Mouse (Mus musculus): ENCODE data around the gene Fgb. TPM values are rescaled to one million over a fixed set of nuclear protein-coding genes. Genes with fewer than 3 reads are reported as not detected.
A peak's percentile ranks its signal among the peaks of the same experiment; 100 is the strongest.

The Fgb gene
- polyA plus RNA-seq, 1 experiment = 0.24 TPM

DNA sequence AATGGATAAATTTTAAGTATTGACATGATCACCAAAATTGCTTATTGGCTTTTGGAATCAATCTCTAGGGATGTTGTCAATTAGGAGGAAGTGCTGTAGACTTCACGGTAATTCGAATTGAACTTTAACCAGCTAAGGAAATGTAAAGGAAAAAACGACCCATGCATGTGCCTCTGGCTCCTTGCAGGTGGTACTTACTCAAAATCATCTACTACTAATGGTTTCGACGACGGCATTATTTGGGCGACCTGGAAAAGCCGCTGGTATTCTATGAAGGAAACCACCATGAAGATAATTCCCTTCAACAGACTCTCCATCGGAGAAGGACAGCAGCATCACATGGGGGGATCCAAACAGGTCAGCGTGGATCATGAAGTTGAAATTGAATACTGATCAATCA is 35.7 kb downstream of the Fgb start:
- Histone ChIP-seq H3K4me1 (ENCODE audit: control insufficient read depth, insufficient read depth, low read length) (no peaks in the 10 kb centered on the region), H3K4me3 (replicated peaks; ENCODE audit: extremely low read depth, low read depth, low read length) (no peak overlapping the region)
- WGBS = 80% methylated on average over 10 of the region's 10 CpGs
- TF ChIP-seq POLR2A (IDR thresholded peaks at IDR 0.05; ENCODE audit: borderline replicate concordance, extremely low read depth, low read depth, low read length) = no peak
- no peak for TF ChIP-seq CTCF (IDR thresholded peaks at IDR 0.05; ENCODE audit: insufficient read depth, low read length)
- no peak for DNase-seq

DNA sequence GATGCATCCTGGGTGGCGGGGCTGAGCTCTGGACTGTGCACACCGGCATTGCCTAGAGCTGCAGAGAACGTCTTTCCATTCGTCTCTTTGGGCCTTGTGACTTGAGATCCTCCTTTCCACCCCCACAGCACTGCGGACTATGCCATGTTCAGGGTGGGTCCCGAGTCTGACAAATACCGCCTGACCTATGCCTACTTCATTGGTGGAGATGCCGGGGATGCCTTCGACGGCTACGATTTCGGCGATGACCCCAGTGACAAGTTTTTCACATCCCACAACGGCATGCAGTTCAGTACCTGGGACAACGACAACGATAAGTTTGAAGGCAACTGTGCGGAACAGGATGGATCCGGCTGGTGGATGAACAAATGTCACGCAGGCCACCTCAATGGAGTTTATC is 37.0 kb downstream of the Fgb start:
- Histone ChIP-seq H3K4me1 (ENCODE audit: control insufficient read depth, insufficient read depth, low read length) (no peaks in the 10 kb centered on the region), H3K4me3 (replicated peaks; ENCODE audit: extremely low read depth, low read depth, low read length) (no peak overlapping the region)
- no peak for DNase-seq
- 90% methylated on average over 19 of the region's 19 CpGs for WGBS
- no peak for TF ChIP-seq CTCF (IDR thresholded peaks at IDR 0.05; ENCODE audit: insufficient read depth, low read length)
- no peak for TF ChIP-seq POLR2A (IDR thresholded peaks at IDR 0.05; ENCODE audit: borderline replicate concordance, extremely low read depth, low read depth, low read length)

DNA sequence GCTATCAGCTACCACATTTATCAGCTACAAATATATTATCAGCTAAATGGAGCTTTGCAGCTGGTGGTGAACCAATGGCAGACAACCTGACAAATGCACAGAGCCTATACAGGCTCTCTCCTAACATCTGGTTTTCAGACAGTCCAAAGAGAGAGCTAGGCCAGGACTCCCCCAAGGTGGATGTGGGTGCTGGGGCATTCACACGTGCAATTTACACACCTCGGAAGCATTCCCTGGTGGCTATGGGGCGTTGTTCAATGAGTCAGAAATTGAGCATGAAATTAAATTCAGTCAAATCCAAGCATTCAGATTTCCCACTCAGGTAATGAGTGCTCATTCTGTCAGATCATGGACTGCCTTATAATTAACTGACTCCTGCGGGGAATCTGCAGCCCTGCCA is 38.1 kb downstream of the Fgb start:
- Histone ChIP-seq H3K4me3 (replicated peaks; ENCODE audit: extremely low read depth, low read depth, low read length) (no peak overlapping the region), H3K4me1 (ENCODE audit: control insufficient read depth, insufficient read depth, low read length) (no peaks in the 10 kb centered on the region)
- 80% methylated on average over 4 of the region's 4 CpGs for WGBS
- no peak for DNase-seq
- TF ChIP-seq POLR2A (IDR thresholded peaks at IDR 0.05; ENCODE audit: borderline replicate concordance, extremely low read depth, low read depth, low read length) (no peak), CTCF (IDR thresholded peaks at IDR 0.05; ENCODE audit: insufficient read depth, low read length) (no peak)

DNA sequence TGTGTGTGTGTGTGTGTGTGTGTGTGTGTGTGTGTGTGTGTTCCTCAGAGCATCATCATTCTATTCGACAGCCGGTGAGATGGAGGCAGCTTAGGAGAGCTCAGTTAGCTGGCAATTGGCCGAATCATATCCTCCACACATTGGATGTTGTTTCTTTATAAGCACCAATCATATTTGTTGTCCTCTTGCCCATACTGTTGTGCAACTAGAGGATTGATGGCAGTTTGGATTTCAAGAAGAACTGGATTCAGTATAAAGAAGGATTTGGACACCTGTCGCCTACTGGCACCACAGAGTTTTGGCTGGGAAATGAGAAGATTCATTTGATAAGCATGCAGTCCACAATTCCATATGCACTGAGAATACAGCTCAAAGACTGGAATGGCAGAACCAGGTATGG is 38.5 kb downstream of the Fgb start:
- no peak overlapping the region for H3K4me3 ChIP-seq (replicated peaks; ENCODE audit: extremely low read depth, low read depth, low read length)
- no peaks in the 10 kb centered on the region for H3K4me1 ChIP-seq (ENCODE audit: control insufficient read depth, insufficient read depth, low read length)
- no peak for TF ChIP-seq CTCF (IDR thresholded peaks at IDR 0.05; ENCODE audit: insufficient read depth, low read length)
- no peak for TF ChIP-seq POLR2A (IDR thresholded peaks at IDR 0.05; ENCODE audit: borderline replicate concordance, extremely low read depth, low read depth, low read length)
- DNase-seq = no peak
- 78% methylated on average over 4 of the region's 4 CpGs for WGBS

DNA sequence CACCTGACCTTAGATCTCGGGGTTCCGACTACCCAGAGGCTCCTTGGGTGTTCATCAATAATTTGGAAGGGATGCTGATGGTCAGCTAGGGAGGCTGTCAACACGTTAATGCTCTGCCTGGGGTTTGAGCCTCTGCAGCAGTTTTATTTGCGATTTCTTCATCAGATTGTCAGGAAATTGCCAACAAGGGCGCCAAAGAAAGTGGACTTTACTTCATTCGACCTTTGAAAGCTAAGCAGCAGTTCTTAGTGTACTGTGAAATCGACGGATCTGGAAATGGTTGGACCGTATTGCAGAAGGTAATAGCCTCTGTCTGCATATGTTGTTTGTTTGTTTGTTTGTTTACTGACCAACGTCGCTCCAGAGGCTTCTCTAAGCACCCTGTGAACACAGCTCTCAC is 39.4 kb downstream of the Fgb start:
- H3K4me1 ChIP-seq (ENCODE audit: control insufficient read depth, insufficient read depth, low read length) = no peaks in the 10 kb centered on the region
- no peak overlapping the region for H3K4me3 ChIP-seq (replicated peaks; ENCODE audit: extremely low read depth, low read depth, low read length)
- TF ChIP-seq CTCF (IDR thresholded peaks at IDR 0.05; ENCODE audit: insufficient read depth, low read length) (no peak), POLR2A (IDR thresholded peaks at IDR 0.05; ENCODE audit: borderline replicate concordance, extremely low read depth, low read depth, low read length) (no peak)
- WGBS = 69% methylated on average over 11 of the region's 11 CpGs
- DNase-seq = no peak

DNA sequence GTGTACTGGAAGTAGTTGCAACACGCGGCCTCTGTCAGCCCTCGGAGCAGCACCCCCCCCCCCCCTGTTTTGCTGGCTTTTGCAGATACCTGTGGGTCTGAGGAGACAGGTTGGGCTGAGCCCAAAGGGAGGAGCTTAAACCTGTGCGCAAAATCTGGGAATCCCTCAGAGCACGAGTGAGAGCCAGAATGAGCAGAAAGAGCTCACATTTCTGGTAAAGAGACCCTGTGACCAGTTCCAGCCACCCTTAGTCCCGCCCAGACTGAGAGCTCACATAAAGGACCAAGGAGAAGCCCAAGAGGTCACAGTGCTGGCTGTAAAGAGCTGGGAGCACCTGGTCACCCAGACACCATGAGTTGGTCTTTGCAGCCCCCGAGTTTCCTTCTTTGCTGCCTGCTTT is 42.1 kb downstream of the Fgb start, which contains the start of gene Fgg:
Fgg (plus strand) TSS at position 168 of the 400 bp plus-strand sequence.
- Histone ChIP-seq H3K4me3 (replicated peaks; ENCODE audit: extremely low read depth, low read depth, low read length) (no peak within 1 kb of the TSS), H3K4me1 (ENCODE audit: control insufficient read depth, insufficient read depth, low read length) (no peaks in the 10 kb centered on the region)
- TF ChIP-seq POLR2A (IDR thresholded peaks at IDR 0.05; ENCODE audit: borderline replicate concordance, extremely low read depth, low read depth, low read length) (no peak), CTCF (IDR thresholded peaks at IDR 0.05; ENCODE audit: insufficient read depth, low read length) (no peak)
- WGBS = 40% methylated on average over 7 of the region's 7 CpGs
- DNase-seq = no peak

DNA sequence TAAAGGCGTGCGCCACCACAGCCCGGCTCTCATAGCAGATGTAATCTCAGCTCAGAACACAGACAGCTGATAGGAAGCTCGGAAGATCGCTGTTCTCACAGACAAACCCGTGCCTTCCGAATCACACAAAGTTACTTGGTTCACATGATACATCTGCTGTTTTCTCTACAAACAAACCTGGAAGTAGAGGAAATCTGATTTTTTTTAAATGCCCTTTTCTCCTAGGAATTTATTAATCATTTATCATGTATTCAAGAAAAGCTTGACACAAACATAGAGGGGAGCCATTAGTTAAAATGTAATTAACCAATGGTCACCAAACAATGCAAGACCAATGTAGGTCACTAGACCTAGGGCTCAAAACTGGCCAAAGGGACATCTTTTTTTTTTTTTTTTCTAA is 44.9 kb downstream of the Fgb start:
- WGBS = 92% methylated on average over 7 of the region's 7 CpGs
- no peak for DNase-seq
- H3K4me1 ChIP-seq (ENCODE audit: control insufficient read depth, insufficient read depth, low read length) = no peaks in the 10 kb centered on the region
- TF ChIP-seq CTCF (IDR thresholded peaks at IDR 0.05; ENCODE audit: insufficient read depth, low read length) (no peak), POLR2A (IDR thresholded peaks at IDR 0.05; ENCODE audit: borderline replicate concordance, extremely low read depth, low read depth, low read length) (no peak)
- H3K4me3 ChIP-seq (replicated peaks; ENCODE audit: extremely low read depth, low read depth, low read length) = no peak overlapping the region

DNA sequence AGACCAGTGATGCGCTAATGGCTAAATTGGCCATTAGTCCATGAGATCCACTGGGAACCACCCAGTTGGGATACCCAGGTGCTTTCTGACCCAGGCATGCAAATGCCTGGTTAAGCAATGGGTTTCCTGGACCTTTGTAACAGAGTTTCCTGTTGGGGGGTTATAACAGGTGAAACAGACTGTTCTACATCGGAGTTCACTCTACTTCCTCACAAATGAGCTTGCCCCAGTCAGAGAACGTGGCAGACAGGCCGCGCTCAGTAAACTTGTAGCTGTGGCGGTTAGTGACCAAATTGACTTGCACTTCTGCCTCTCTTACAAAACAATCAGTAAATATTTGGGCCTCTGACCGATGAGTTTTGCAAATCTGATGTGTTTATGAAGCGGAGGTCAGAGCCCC is 46.6 kb downstream of the Fgb start:
- WGBS = 81% methylated on average over 8 of the region's 8 CpGs
- H3K4me3 ChIP-seq (replicated peaks; ENCODE audit: extremely low read depth, low read depth, low read length) = no peak overlapping the region
- DNase-seq = no peak
- TF ChIP-seq POLR2A (IDR thresholded peaks at IDR 0.05; ENCODE audit: borderline replicate concordance, extremely low read depth, low read depth, low read length) = no peak
- no peak for TF ChIP-seq CTCF (IDR thresholded peaks at IDR 0.05; ENCODE audit: insufficient read depth, low read length)
- H3K4me1 ChIP-seq (ENCODE audit: control insufficient read depth, insufficient read depth, low read length) = no peaks in the 10 kb centered on the region

DNA sequence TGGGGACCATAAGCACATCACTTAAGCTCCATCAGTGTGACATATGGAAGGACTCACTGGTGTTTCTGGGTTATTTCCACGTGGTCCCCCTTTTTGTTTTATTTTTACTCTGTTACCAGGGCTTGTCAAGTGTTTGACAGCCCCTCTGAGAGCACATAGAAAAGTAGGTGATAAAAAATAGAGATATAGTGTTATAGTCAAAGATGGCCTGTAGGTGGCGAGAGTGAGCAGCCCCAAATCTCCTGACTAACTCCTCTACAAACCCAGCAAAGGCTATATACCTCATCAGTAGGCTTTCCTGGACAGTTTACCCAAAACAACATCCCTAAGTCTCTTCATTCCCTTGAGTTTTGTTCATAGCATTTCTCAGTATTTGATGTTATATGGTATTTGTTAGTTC is 47.5 kb downstream of the Fgb start:
- peak; percentile 60 for TF ChIP-seq CTCF (IDR thresholded peaks at IDR 0.05; ENCODE audit: insufficient read depth, low read length)
- TF ChIP-seq POLR2A (IDR thresholded peaks at IDR 0.05; ENCODE audit: borderline replicate concordance, extremely low read depth, low read depth, low read length) = no peak
- Histone ChIP-seq H3K4me3 (replicated peaks; ENCODE audit: extremely low read depth, low read depth, low read length) (no peak overlapping the region), H3K4me1 (ENCODE audit: control insufficient read depth, insufficient read depth, low read length) (no peaks in the 10 kb centered on the region)
- 0% methylated on average over 2 of the region's 2 CpGs for WGBS
- DNase-seq = peak; percentile 26

DNA sequence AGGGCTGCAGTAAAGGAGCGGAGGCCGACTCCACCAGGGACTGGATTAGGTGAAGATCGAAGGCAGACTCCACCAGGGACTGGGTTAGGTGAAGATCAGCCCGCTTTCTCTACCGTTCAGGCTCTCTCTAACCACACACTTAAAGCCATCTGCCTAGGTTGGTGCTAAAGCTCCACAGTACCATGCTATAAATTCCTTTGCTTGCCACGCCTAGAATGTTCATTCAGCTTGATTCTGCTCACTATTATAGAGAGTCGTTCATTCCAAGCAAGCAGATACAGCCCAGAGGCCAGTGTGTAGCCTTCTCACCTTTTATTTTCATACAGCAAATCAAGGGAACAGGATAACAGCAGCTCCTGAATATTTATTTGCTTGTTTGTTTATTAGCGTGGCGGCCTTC is 49.7 kb downstream of the Fgb start:
- WGBS = 77% methylated on average over 9 of the region's 9 CpGs
- no peak overlapping the region for H3K4me3 ChIP-seq (replicated peaks; ENCODE audit: extremely low read depth, low read depth, low read length)
- H3K4me1 ChIP-seq (ENCODE audit: control insufficient read depth, insufficient read depth, low read length) = no peaks in the 10 kb centered on the region
- DNase-seq = no peak
- no peak for TF ChIP-seq POLR2A (IDR thresholded peaks at IDR 0.05; ENCODE audit: borderline replicate concordance, extremely low read depth, low read depth, low read length)
- no peak for TF ChIP-seq CTCF (IDR thresholded peaks at IDR 0.05; ENCODE audit: insufficient read depth, low read length)

Data from lung, adult 2 months (tissue).